Mouse (Mus musculus): ENCODE results near the gene Gm42674.

DNA sequence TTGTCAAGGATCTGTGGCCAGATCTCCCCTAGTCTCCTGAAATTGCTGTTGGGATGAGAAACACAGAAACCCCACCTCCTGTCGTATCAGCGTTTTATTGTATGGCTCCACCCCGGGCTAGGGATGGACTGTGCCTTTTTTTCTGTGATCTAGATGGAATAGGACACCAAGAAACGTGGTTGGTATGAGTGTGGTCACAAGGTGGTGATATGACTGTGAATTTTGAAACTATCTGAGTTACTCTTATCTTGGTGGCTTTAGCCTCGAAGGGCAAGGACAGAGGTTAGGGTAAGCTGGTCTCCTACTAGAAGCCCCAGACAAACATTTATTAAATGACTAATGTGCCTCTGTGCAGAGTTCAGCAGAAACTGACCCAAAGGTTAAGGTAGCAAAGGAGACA, 6.1 kb upstream of the Gm42674 start:
- no peak for TF ChIP-seq GATA1 (IDR thresholded peaks at IDR 0.05; ENCODE audit: borderline replicate concordance, low read length)
- TF ChIP-seq FLI1 (IDR thresholded peaks at IDR 0.05; ENCODE audit: low read length): no peak

Measured in megakaryocyte, embryonic 14.5 days (primary cell).